Mouse (Mus musculus) myocyte (in vitro differentiated cells): ENCODE data around the gene Olfml1.

Experiments used
- CEBPB ChIP-seq: IDR thresholded peaks from 2 replicates; pipeline ENCODE4 v1.6.1; 2011; ENCODE audit warnings: mild to moderate bottlenecking, moderate library complexity; ENCODE audit not compliant: poor library complexity, insufficient read depth, severe bottlenecking
- E2F4 ChIP-seq: IDR thresholded peaks from one replicate; pipeline ENCODE4 v1.6.1; 2011; ENCODE audit warnings: mild to moderate bottlenecking, control low read depth, moderate library complexity; ENCODE audit not compliant: insufficient read depth
- MAX ChIP-seq: IDR thresholded peaks from one replicate; pipeline ENCODE4 v1.6.1; 2011; ENCODE audit warnings: low read depth, mild to moderate bottlenecking, control low read depth
- MYOD1 ChIP-seq, 3 experiments: IDR thresholded peaks; one replicate each; pipeline ENCODE4 v1.6.1; 2011; ENCODE audit warnings: control low read depth in 2 of 3, low read depth in 2 of 3, mild to moderate bottlenecking in 2 of 3, moderate library complexity in 1 of 3; ENCODE audit not compliant: insufficient read length in 2 of 3, control insufficient read depth in 1 of 3
- POLR2A ChIP-seq: IDR thresholded peaks from one replicate; pipeline ENCODE4 v1.6.1; 2011; ENCODE audit warnings: low read depth, mild to moderate bottlenecking, control low read depth, moderate library complexity; ENCODE audit not compliant: insufficient read length
- REST ChIP-seq: IDR thresholded peaks from one replicate; pipeline ENCODE4 v1.6.1; 2011; ENCODE audit warnings: mild to moderate bottlenecking, control low read depth, moderate library complexity; ENCODE audit not compliant: insufficient read depth, insufficient read length
- TCF12 ChIP-seq: IDR thresholded peaks from one replicate; pipeline ENCODE4 v1.6.1; 2011; ENCODE audit warnings: mild to moderate bottlenecking, control low read depth; ENCODE audit not compliant: poor library complexity, insufficient read depth, severe bottlenecking
- TCF3 ChIP-seq: IDR thresholded peaks from one replicate; pipeline ENCODE4 v1.6.1; 2011; ENCODE audit warnings: low read depth, control low read depth; ENCODE audit not compliant: insufficient read length

GRCm38 (mm10) chr7:107540034-107540433 is 27.2 kb upstream of the Olfml1 start:
- TF ChIP-seq POLR2A (no peak), TCF12 (no peak), CEBPB (no peak), E2F4 (no peak), TCF3 (no peak), REST (no peak), MYOD1 (IDR thresholded peaks at IDR 0.05; ENCODE audit: control insufficient read depth in 1 of 3, insufficient read length in 2 of 3, low read depth in 2 of 3) (no peak), MAX (no peak)
